Mouse (Mus musculus) heart, postnatal 0 days (tissue): Measurements from ENCODE around the gene Arid1b. TPM values are rescaled to one million over a fixed set of nuclear protein-coding genes. Genes with fewer than 3 reads are reported as not detected.

Source experiments
- ATAC-seq: fragments of 200-750 bp; cut with Nextera tagmentation; 2 replicates; pipeline ENCODE4 v1.8.0; 2017; ENCODE audit warnings: low read depth, moderate number of reproducible peaks, moderate library complexity; ENCODE audit not compliant: insufficient read depth
- DNase-seq: peaks from one replicate; pipeline ENCODE4 v3.0.0-alpha.2; 2016; ENCODE audit warnings: low spot score
- H3K27ac ChIP-seq: fragments of 300-500 bp; sonication (generic); 2 replicates; pipeline ENCODE4 v1.5.1; 2014; ENCODE audit warnings: low read depth, mild to moderate bottlenecking
- H3K27me3 ChIP-seq: fragments of 300-500 bp; sonication (generic); 2 replicates; pipeline ENCODE4 v1.6.1; 2014; ENCODE audit warnings: low read length, mixed read lengths; ENCODE audit not compliant: control insufficient read depth, insufficient read depth
- H3K36me3 ChIP-seq: fragments of 300-500 bp; sonication (generic); replicated peaks from 2 replicates; pipeline ENCODE4 v1.6.1; 2014; ENCODE audit warnings: low read length, mixed read lengths; ENCODE audit not compliant: control insufficient read depth, insufficient read depth
- H3K4me1 ChIP-seq: fragments of 300-500 bp; sonication (generic); 2 replicates; pipeline ENCODE4 v1.6.1; 2014; ENCODE audit warnings: antibody characterized with exemption; ENCODE audit not compliant: control insufficient read depth, insufficient read depth
- H3K4me2 ChIP-seq: fragments of 300-500 bp; sonication (generic); 2 replicates; pipeline ENCODE4 v1.6.1; 2014; ENCODE audit warnings: low read depth, mild to moderate bottlenecking, low read length, moderate library complexity
- H3K4me3 ChIP-seq: fragments of 300-500 bp; sonication (generic); 2 replicates; pipeline ENCODE4 v1.5.1; 2014; ENCODE audit warnings: low read depth, low read length
- H3K9ac ChIP-seq: fragments of 300-500 bp; sonication (generic); replicated peaks from 2 replicates; pipeline ENCODE4 v1.6.1; 2014; ENCODE audit warnings: low read depth, low read length, mixed read lengths
- H3K9me3 ChIP-seq: fragments of 300-500 bp; sonication (generic); replicated peaks from 2 replicates; pipeline ENCODE4 v1.6.1; 2016; ENCODE audit warnings: low read length; ENCODE audit not compliant: control insufficient read depth
- CTCF ChIP-seq: IDR thresholded peaks from 2 replicates; pipeline ENCODE4 v1.5.1; 2016; ENCODE audit warnings: antibody characterized with exemption, control low read depth, low read depth
- EP300 ChIP-seq: IDR thresholded peaks from 2 replicates; pipeline ENCODE4 v1.6.1; 2016; ENCODE audit warnings: antibody characterized with exemption, low read depth
- WGBS: fragments of 180-500 bp; shearing (Covaris S2); extraction: QIAGEN DNeasy Blood & Tissue Kit; methylation state at CpG from one replicate; pipeline ENCODE4 v1.1.7; 2014; 5-methylcytosine and 5-hydroxymethylcytosine counted together
- polyA plus RNA-seq: library from polyadenylated mRNA; unstranded; fragments of >200 nt; fragmentation: Nextera tagmentation; extraction: Ambion mirVana; gene quantifications from 2 replicates; pipeline ENCODE4 v1.2.1, GENCODE M21; 2015
- total RNA-seq: library from RNA; depleted of rRNA; stranded (reverse); fragments of >200 nt; gene quantifications from 2 replicates; pipeline ENCODE4 v1.2.3, GENCODE M21; 2014; ENCODE audit warnings: low replicate concordance

The Arid1b gene
- total and polyA plus RNA-seq, 2 experiments from 2014 or later, result 4.4 to 27.3 TPM

GRCm38 (mm10) chr17:5230063-5230462 is 235.9 kb downstream of the Arid1b start:
- Histone ChIP-seq H3K4me3 (no peak overlapping the region), H3K27me3 (no peaks in the 10 kb centered on the region), H3K27ac (no peak overlapping the region), H3K36me3 (no peaks in the 10 kb centered on the region), H3K9ac (no peak overlapping the region), H3K4me1 (peaks cover 11% of the 10 kb centered on the region; the same call in 1 of the 2 replicates), H3K9me3 (no peaks in the 10 kb centered on the region), H3K4me2 (no peak overlapping the region)
- no peak for DNase-seq
- no peak for ATAC-seq
- 57% methylated on average over 7 of the region's 7 CpGs for WGBS
- TF ChIP-seq EP300 (no peak), CTCF (no peak)

- no peaks in the 10 kb centered on the region for H3K9me3 ChIP-seq
- no peak for DNase-seq
- TF ChIP-seq CTCF (no peak), EP300 (no peak)
- no peaks in the 10 kb centered on the region for H3K27me3 ChIP-seq
- H3K9ac ChIP-seq, result no peak overlapping the region
- H3K27ac ChIP-seq, result no peak overlapping the region
- H3K4me3 ChIP-seq, result no peak overlapping the region
- H3K36me3 ChIP-seq, result no peaks in the 10 kb centered on the region
- ATAC-seq, result no peak
- no peak overlapping the region for H3K4me2 ChIP-seq
- H3K4me1 ChIP-seq, result peaks cover 8% of the 10 kb centered on the region; the same call in 1 of the 2 replicates
- 32% methylated on average over 2 of the region's 2 CpGs for WGBS
Observed at GRCm38 (mm10) chr17:5232180-5232579, 238.0 kb downstream of the Arid1b start.

- Histone ChIP-seq H3K36me3 (no peaks in the 10 kb centered on the region), H3K4me1 (peaks cover 16% of the 10 kb centered on the region), H3K4me3 (no peak overlapping the region), H3K27me3 (no peaks in the 10 kb centered on the region), H3K4me2 (no peak overlapping the region), H3K9me3 (no peaks in the 10 kb centered on the region), H3K27ac (no peak overlapping the region), H3K9ac (no peak overlapping the region)
- TF ChIP-seq EP300, result no peak
- TF ChIP-seq CTCF, result no peak
- ATAC-seq, result no peak
- no peak for DNase-seq
- WGBS, result 96% methylated on average over 1 of the region's 1 CpGs
Observed at GRCm38 (mm10) chr17:5233991-5234390, 239.9 kb downstream of the Arid1b start.

- no peak overlapping the region for H3K4me2 ChIP-seq
- WGBS, result 84% methylated on average over 9 of the region's 9 CpGs
- no peak for TF ChIP-seq CTCF
- TF ChIP-seq EP300, result no peak
- no peak for DNase-seq
- H3K9me3 ChIP-seq, result no peaks in the 10 kb centered on the region
- H3K36me3 ChIP-seq, result no peaks in the 10 kb centered on the region
- H3K4me3 ChIP-seq, result no peak overlapping the region
- no peaks in the 10 kb centered on the region for H3K27me3 ChIP-seq
- no peak for ATAC-seq
- H3K27ac ChIP-seq, result no peak overlapping the region
- peaks cover 22% of the 10 kb centered on the region for H3K4me1 ChIP-seq
- H3K9ac ChIP-seq, result no peak overlapping the region
Observed at GRCm38 (mm10) chr17:5235057-5235456, 240.9 kb downstream of the Arid1b start.

GRCm38 (mm10) chr17:5237765-5238164 is 243.6 kb downstream of the Arid1b start:
- no peaks in the 10 kb centered on the region for H3K36me3 ChIP-seq
- no peaks in the 10 kb centered on the region for H3K27me3 ChIP-seq
- H3K4me2 ChIP-seq, result no peak overlapping the region
- no peak overlapping the region for H3K9ac ChIP-seq
- TF ChIP-seq EP300, result no peak
- no peak for TF ChIP-seq CTCF
- ATAC-seq (no peak), DNase-seq (peak; percentile 39)
- H3K9me3 ChIP-seq, result no peaks in the 10 kb centered on the region
- peak overlapping the region; percentile 22; the same call in 1 of the 2 replicates for H3K27ac ChIP-seq
- no peak overlapping the region for H3K4me3 ChIP-seq
- 36% methylated on average over 3 of the region's 3 CpGs for WGBS
- peaks cover 22% of the 10 kb centered on the region for H3K4me1 ChIP-seq
